Mouse (Mus musculus) spleen, postnatal 4 days (tissue): Measurements from ENCODE around the gene Tmem170b.

Experiments used
- DNase-seq, 2 experiments: peaks; one replicate each; pipeline ENCODE4 v3.0.0; 2022; ENCODE audit warnings: low spot score in 2 of 2

The Tmem170b gene

GRCm38 (mm10) chr13:41605099-41606010 is at the start of gene Tmem170b:
TSS of gene Tmem170b (plus strand) at chr13:41605907.
- DNase-seq = peak; percentile 91 to 97

DNA sequence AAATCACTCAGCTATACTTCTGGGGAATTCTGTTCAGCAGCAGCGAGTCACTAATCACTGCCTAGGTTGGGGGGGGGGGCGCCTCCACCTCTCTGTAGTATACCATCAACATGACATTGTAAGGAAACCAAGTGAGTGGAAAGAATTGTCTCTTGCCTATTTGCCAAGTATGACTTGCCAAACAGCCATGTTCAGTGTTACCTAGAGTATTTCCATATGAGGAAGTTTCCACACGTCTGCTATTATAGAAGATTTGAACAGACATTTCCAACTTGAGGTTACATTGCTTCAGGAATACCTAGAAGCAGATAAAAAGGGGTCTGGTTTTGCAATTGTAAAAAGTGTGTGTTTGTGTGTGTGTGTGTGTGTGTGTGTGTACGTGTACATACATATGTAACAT is 44.7 kb upstream of the Tmem170b start:
- DNase-seq = no peak

DNA sequence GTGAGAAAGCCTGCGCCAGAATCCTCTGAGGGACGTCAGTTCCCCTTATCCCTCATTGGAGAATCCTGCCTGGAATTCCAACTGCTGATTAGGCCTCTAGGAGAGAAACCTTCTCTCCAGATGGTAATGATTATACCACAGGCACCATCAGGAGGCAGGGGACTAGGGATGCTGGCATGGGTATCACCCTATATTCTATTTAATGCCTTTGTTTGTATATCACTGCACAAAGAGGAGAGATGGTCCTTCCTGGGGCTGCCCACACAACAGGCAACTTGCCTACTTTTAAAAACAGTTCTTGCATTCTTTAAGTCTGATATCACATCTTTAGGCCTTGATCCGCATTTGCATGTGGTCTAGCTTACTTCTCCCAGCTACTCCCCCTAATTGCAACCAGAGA is 37.3 kb upstream of the Tmem170b start:
- no peak for DNase-seq

GRCm38 (mm10) chr13:41568926-41569325 is 36.8 kb upstream of the Tmem170b start:
- DNase-seq = peak in 1 of 2 experiments; percentile 43

GRCm38 (mm10) chr13:41569776-41570175 is 35.9 kb upstream of the Tmem170b start:
- peak in 1 of 2 experiments; percentile 23 for DNase-seq

- peak; percentile 81 to 83 for DNase-seq
Observed at GRCm38 (mm10) chr13:41571368-41572350, 34.0 kb upstream of the Tmem170b start.

GRCm38 (mm10) chr13:41572351-41572735 is 33.4 kb upstream of the Tmem170b start:
- DNase-seq = peak in 1 of 2 experiments; percentile 57

- DNase-seq = peak in 1 of 2 experiments; percentile 25
Observed at GRCm38 (mm10) chr13:41573126-41573846, 32.4 kb upstream of the Tmem170b start.

DNA sequence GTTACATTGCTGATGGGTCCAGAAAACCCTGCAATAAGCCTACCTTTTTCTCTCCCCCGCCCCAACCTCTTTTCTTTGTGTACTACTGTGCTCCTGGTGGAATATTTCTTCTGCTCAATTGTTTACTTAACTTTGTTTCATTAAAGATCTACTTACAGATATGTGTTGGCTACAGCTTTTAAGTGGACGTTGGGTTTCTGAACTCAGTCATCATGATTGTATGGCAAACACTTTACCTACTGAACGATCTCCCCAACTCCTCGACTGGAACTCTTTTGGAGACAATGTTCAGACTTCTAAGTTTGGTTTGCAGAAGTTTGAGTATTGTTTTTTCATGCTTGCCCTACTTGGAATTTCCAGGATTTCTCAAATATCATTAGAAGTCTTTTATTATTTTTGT is 24.6 kb upstream of the Tmem170b start:
- DNase-seq = no peak

GRCm38 (mm10) chr13:41583666-41584357 is 21.9 kb upstream of the Tmem170b start:
- peak in 1 of 2 experiments; percentile 46 for DNase-seq

DNA sequence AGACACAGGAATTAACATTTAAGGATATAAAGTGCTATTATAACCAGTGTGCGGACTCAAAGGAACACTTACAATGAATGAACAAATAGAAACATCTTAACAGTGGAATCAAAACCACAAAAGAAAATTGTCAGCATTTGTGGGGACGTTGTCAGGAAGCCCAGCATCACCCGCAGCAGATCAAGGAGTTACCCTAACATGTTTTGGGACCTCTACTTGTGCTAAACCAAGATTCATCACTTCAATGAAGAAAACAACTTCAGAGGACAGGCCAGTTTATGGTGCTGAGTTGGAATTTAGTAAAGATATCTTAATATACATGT is 21.4 kb upstream of the Tmem170b start:
- no peak for DNase-seq

DNA sequence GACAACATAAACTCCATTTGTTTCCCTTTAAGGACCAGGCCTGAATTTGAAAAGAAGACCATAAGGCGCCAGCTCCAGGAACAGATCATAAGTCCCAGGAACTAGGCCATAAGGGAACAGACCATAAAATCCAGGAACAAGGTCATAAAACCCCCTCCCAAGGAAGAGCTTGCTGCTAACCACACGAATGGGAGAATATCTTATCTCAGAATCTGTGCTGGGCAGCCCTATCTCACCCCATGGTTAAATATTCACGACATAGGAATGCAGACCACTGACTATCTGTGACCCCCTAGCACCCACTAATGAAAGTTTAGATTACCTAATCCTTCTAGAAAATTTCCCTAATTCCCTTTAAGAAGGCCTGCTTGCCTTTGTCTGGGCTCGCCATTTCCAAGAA is 20.8 kb upstream of the Tmem170b start:
- DNase-seq = peak in 1 of 2 experiments; percentile 8

DNA sequence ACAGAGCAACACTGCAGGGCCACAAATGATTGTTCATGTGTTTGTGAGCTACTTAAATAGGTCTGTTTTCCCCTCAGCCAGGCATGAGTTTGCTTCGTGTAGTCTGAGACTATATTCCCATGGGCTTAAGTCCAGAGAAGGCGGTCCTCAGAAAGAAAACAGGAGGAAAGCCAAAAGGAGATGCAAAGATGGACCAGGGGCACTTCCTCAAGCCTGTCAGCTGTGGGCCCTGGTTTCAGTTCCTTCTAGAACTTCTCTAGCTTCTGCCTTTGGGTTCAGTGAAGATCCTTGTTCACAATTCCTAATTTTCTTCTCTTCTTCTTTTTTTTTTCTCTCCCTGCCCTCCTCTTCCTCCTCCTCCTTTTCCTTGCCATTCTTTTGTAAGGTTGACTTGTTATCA is 9.0 kb upstream of the Tmem170b start:
- no peak for DNase-seq

DNA sequence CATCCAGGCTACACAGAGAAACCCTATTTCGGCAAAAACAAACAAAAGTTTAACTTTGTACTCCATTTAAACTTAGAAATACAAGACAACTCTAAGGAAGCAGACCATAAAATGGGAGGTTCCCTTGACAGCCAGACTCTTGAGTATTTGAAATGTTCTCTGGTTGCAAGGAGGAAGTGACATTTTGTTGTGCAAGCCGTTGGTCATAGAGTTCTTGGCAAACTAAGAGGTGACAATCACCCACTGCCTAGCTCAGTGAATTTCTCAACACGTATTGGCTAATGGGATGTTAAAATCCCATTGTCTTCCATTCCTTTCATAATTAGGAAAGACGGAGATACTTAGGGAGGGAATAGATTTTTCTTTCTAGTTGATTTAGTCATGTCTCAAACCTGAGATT is 5.7 kb upstream of the Tmem170b start:
- DNase-seq = peak in 1 of 2 experiments; percentile 24

DNA sequence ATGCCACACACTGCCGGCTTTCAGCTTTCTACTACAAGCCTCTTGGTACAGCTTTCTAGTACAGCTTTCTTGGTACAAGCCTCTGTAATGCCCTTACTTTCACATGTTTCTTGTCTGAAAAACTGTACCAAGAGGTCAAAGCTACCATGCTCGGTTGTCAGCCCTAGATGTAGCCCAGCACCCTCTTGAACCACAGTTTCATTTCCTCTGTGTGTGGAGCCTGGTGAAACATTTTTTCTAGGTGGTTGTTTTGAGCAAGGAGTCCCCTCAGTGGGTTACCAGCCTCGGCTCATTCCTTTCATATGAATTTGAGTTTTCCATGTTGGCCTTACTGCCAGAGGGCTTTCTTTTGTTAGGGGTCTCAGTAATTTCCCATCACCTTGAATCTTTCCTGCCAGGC is 4.7 kb upstream of the Tmem170b start:
- no peak for DNase-seq

DNA sequence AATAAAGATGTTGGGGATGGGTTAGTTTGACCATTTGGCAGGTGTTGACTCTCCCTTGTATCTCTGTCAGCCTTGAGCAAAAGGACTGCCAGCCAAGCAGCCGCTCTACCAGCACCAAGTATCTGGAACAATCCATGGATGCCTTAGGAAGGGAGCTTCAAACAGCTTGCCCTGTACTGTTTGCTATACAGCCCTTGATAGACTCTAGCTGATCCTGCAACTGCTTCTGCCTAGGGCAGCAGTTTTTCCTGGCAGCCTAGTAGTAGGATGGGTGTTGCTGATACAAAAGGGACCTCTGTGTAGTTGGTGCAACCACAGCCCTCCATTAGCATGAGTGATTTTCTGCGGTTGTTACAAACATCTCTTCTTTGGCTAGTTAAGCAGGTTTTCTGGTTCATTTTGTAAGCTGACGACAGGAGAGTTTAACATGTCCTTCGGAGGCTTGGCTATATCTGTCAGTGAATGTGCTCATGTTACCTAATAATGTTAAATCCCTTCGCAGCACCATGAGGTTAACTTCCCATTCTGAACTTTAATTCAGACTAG is 1.7 kb upstream of the Tmem170b start:
- no peak for DNase-seq

DNA sequence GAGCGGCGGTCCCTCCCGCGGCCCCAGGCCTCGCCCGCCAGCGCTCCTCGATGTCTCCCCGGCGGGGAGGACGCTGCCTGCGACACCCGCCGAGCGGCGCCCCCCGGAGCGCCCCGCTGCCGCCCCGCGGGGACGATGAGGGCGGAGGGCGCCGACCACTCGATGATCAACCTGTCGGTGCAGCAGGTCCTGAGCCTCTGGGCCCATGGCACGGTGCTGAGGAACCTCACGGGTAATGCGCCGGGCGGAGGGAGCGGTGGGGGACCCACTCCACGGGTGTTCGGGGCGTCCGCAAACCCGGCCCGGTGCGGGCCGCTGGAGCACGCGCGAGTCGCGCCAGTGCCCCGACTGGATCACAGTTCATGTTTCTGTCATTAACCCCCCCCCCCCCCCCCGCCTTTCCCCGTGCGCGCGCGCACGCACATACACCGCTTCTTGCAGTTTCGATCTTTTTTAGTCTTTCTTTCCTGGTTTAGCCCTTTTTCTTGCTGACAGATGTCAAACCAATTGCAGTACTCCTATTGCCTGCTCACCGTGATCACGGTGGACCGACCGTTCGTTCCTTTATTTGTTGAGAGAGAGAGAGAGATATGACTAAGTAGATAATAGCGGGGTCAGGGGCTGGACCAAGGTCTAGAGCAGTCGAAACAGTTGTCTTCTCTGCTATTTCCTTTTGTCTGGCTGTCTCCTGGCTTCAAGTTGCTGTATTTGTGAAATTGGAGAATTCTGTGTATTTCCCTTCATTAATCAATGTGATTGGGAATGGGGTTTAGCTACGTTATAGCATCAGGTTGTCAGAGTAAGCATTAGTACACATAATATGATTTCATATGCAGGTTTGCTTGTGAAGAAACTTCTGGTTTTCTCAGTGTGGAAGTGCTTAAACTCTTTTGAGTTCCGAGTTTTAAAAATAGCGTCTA is 634 bp downstream of the Tmem170b start:
- peak; percentile 49 to 82 for DNase-seq

GRCm38 (mm10) chr13:41607589-41607988 is 1.9 kb downstream of the Tmem170b start:
- DNase-seq = no peak

- DNase-seq = no peak
Observed at GRCm38 (mm10) chr13:41608559-41608958, 2.9 kb downstream of the Tmem170b start.

DNA sequence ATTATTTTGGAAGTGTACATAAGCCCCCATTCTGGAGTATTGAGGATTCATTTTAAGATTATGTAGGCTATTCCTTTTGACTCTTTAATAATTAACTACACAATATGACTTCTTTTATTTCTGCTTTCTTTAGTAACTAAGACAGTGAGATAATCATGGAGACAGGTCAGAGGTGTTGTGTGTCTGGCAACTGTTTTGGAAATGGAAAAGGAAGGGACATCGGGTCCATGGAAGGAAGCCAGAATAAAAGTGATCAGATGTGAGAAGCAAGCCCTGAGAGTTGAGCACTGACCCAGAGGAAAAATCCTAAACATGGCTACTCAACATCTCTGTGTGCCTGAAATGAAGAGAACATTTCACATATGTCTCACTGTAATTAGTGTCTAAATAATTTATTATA is 5.3 kb downstream of the Tmem170b start:
- DNase-seq = no peak
